16 mouse cellular contexts compared by ENCODE assay signal in genomic region chr17:71268152-71268551, GRCm38 (mm10). TPM values are rescaled to one million over a fixed set of nuclear protein-coding genes. Genes with fewer than 3 reads are reported as not detected.
DNase-seq lines count a peak whose midpoint lies in the region; ATAC-seq lines count a peak whose summit lies in the region.
"Had no signal": no experiment of that assay in that cellular context is flagged by ENCODE, and none has a peak within 500 bp of the region (broad histone marks: within the 10 kb centered on the region; RNA-seq: fewer than 3 reads in every experiment).

No protein-coding gene starts in this region.

- H3K4me1 ChIP-seq in heart, embryonic 13.5 days, result peaks cover 69% of the 10 kb centered on the region
- peaks cover 91% of the 10 kb centered on the region for H3K4me1 ChIP-seq in megakaryocyte, embryonic 14.5 days
- H3K4me1 ChIP-seq in limb, embryonic 12.5 days (replicated peaks), result peaks cover 11% of the 10 kb centered on the region
- H3K4me1 ChIP-seq: embryonic facial prominence, embryonic 12.5 days; intestine, embryonic 15.5 days had no signal

- 0 out of 2 replicates have a peak, but pooled peaks have one; percentile 21 for ATAC-seq in heart, embryonic 13.5 days (ENCODE audit: extremely low read depth, insufficient number of reproducible peaks, low FRiP score, low TSS enrichment)
- ATAC-seq in megakaryocyte, adult 5-6 weeks (ENCODE audit: poor library complexity, severe bottlenecking), result no peak
- ATAC-seq in limb, embryonic 12.5 days (ENCODE audit: insufficient number of reproducible peaks, insufficient read depth, low FRiP score, low TSS enrichment, low read depth), result no peak
- ATAC-seq in CD4-positive, CD25-positive, alpha-beta regulatory T cell, adult 4 months, result no peak

- no peaks in the 10 kb centered on the region for H3K27me3 ChIP-seq in heart, embryonic 13.5 days (replicated peaks)
- H3K27me3 ChIP-seq in megakaryocyte, embryonic 14.5 days (replicated peaks), result no peaks in the 10 kb centered on the region
- no peaks in the 10 kb centered on the region for H3K27me3 ChIP-seq in limb, embryonic 12.5 days
- H3K27me3 ChIP-seq: embryonic facial prominence, embryonic 12.5 days; intestine, embryonic 15.5 days; limb, embryonic 13.5 days had no signal

- 56% methylated on average over 10 of the region's 10 CpGs for WGBS in heart, embryonic 13.5 days
- WGBS in limb, embryonic 12.5 days, result 90% methylated on average over 10 of the region's 10 CpGs

- DNase-seq in heart, adult 11 months, result no peak
- DNase-seq in right cerebral cortex, adult 18-20 months, result no peak
- DNase-seq: cerebellum, adult 9-10 months; gastrocnemius, postnatal 10 days; kidney, postnatal 10 days; spleen, adult 18-20 months; thymus, adult 18-20 months had no signal

- no peak overlapping the region for H3K9ac ChIP-seq in heart, embryonic 13.5 days
- H3K9ac ChIP-seq in limb, embryonic 12.5 days (replicated peaks), result no peak overlapping the region
- H3K9ac ChIP-seq: embryonic facial prominence, embryonic 12.5 days; intestine, embryonic 15.5 days; limb, embryonic 13.5 days had no signal

- H3K27ac ChIP-seq in heart, embryonic 13.5 days (replicated peaks), result peak overlapping the region; percentile 86
- peak overlapping the region; percentile 2; the same call in 1 of the 2 replicates for H3K27ac ChIP-seq in limb, embryonic 12.5 days
- H3K27ac ChIP-seq: embryonic facial prominence, embryonic 12.5 days; intestine, embryonic 15.5 days; left cerebral cortex, adult 2 months; limb, embryonic 13.5 days had no signal

- peaks cover 8% of the 10 kb centered on the region; the same call in 1 of the 2 replicates for H3K36me3 ChIP-seq in heart, embryonic 13.5 days
- peaks cover 52% of the 10 kb centered on the region for H3K36me3 ChIP-seq in megakaryocyte, embryonic 14.5 days (replicated peaks; ENCODE audit: low read length)
- peaks cover 12% of the 10 kb centered on the region for H3K36me3 ChIP-seq in limb, embryonic 12.5 days
- H3K36me3 ChIP-seq: embryonic facial prominence, embryonic 12.5 days; intestine, embryonic 15.5 days had no signal

- no peak overlapping the region; the same call in 1 of the 2 replicates for H3K4me2 ChIP-seq in heart, embryonic 13.5 days
- H3K4me2 ChIP-seq in limb, embryonic 12.5 days, result no peak overlapping the region
- H3K4me2 ChIP-seq: embryonic facial prominence, embryonic 12.5 days; intestine, embryonic 15.5 days; limb, embryonic 13.5 days had no signal

- H3K9me3 ChIP-seq in heart, embryonic 13.5 days, result no peaks in the 10 kb centered on the region
- H3K9me3 ChIP-seq in megakaryocyte, embryonic 14.5 days, result no peaks in the 10 kb centered on the region
- no peaks in the 10 kb centered on the region for H3K9me3 ChIP-seq in limb, embryonic 12.5 days
- H3K9me3 ChIP-seq: embryonic facial prominence, embryonic 12.5 days; intestine, embryonic 15.5 days; limb, embryonic 13.5 days had no signal

- no peak overlapping the region for H3K4me3 ChIP-seq in heart, embryonic 13.5 days
- peak overlapping the region; percentile 73 for H3K4me3 ChIP-seq in megakaryocyte, embryonic 14.5 days (replicated peaks)
- no peak overlapping the region for H3K4me3 ChIP-seq in limb, embryonic 12.5 days (replicated peaks)
- H3K4me3 ChIP-seq: embryonic facial prominence, embryonic 12.5 days; intestine, embryonic 15.5 days; left cerebral cortex, adult 2 months; limb, embryonic 13.5 days had no signal

RNA-seq across cellular contexts. Expression of gene Emilin2, which starts 43.6 kb away (rescaled TPM):
- 47.4 and 51.7 TPM in 2 replicates for polyA plus RNA-seq in heart, embryonic 13.5 days (2015; fragmentation: Nextera tagmentation; extraction: Ambion mirVana)
- 133 and 271 TPM in 2 replicates for polyA plus RNA-seq in megakaryocyte, embryonic 14.5 days (2012; ENCODE audit: insufficient read depth, low replicate concordance)
- 152 and 159 TPM in 2 replicates for total RNA-seq in megakaryocyte, adult 5-6 weeks (2015)
- total RNA-seq in megakaryocyte, adult 5-6 weeks (2017), result 244 and 250 TPM in 2 replicates
- polyA plus RNA-seq in limb, embryonic 12.5 days (2016; fragmentation: Nextera tagmentation; extraction: Ambion mirVana), result 22.9 and 23.7 TPM in 2 replicates
- not detected for polyA plus RNA-seq in CD4-positive, CD25-positive, alpha-beta regulatory T cell, adult 4 months (2017; shearing (Covaris generic))

Comparison
In these comparisons a context has a peak if more than half of its experiments do, and no peak if none do; other contexts are left out.
1. RNA of gene Emilin2, which starts 43.6 kb away (polyA plus RNA-seq): 133 to 271 TPM in megakaryocyte, embryonic 14.5 days, 47.4 to 51.7 TPM in heart, embryonic 13.5 days and 22.9 to 23.7 TPM in limb, embryonic 12.5 days; not detected in CD4-positive, CD25-positive, alpha-beta regulatory T cell, adult 4 months; every median in the first group is over 10 times any median in the second.